Mouse (Mus musculus): ENCODE results near the gene Aldh4a1.
A peak's percentile ranks its signal among the peaks of the same experiment; 100 is the strongest.

Gene Aldh4a1

GRCm38 (mm10) chr4:139622373-139623282 lies at the start of gene Aldh4a1:
Gene Aldh4a1 (plus strand): TSS chr4:139622866.
- peak; percentile 99 for ATAC-seq (ENCODE audit: low TSS enrichment)

DNA sequence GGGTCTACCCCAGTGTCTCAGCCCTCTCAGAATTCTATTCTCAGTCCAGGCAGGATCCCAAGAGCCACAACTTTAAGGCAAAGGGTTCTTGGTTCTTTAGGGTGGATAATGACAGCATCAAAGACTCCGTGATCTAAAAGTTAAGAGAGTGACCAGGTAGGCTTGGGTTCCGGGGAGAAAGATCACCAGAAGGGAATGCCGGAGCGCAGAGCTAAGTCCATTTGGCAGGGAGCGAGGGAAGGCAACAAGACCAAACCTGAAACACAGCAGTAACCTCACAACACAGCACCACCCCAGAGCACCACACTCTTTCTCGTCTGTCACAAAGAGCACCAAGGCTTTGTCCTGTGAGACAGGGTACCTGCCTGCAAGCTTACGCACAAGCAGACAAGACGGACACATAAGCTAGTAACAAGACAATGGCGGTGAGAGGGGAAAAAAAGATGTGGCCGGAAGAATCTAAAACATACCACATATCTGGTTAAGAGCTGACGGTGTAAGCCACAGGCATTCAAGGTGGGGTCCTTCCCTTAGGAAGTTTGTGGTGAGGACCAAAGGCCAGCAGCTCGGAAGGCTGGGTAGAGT lies 49.6 kb upstream of the Aldh4a1 start:
- no peak for ATAC-seq (ENCODE audit: low TSS enrichment)

DNA sequence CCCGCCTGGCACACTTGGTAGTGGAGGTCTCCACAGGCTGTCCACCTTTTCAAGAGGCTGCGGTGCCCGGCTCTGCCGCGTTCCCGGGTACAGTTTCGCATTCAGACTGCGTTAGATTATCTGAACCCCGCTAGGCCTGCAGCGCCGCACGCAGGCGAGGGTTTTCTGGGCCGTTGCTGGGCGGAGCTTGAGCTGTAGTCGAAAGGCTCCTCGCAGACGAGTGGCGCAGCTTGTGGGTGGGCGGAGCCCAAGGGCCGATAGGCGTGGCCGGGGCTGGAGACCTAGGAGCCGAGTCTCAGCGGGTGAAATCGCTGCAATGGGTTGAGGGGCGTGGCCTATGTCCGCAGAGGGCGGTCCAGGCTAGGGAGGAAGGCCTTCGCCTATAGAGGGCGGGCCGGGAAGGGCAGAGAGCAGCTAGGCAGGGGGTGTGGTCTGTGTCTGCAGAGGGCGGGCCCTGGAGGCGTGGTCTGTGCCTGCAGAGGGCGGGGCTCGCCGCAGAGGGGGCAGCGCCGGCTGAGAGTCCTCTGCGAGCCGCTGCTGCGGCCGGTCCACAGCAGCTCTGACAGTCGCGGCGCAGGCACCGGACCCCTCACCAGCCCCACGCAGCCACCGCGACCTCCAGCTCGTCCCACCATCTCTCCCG lies 48.4 kb upstream of the Aldh4a1 start:
- peak; percentile 91 for ATAC-seq (ENCODE audit: low TSS enrichment)

DNA sequence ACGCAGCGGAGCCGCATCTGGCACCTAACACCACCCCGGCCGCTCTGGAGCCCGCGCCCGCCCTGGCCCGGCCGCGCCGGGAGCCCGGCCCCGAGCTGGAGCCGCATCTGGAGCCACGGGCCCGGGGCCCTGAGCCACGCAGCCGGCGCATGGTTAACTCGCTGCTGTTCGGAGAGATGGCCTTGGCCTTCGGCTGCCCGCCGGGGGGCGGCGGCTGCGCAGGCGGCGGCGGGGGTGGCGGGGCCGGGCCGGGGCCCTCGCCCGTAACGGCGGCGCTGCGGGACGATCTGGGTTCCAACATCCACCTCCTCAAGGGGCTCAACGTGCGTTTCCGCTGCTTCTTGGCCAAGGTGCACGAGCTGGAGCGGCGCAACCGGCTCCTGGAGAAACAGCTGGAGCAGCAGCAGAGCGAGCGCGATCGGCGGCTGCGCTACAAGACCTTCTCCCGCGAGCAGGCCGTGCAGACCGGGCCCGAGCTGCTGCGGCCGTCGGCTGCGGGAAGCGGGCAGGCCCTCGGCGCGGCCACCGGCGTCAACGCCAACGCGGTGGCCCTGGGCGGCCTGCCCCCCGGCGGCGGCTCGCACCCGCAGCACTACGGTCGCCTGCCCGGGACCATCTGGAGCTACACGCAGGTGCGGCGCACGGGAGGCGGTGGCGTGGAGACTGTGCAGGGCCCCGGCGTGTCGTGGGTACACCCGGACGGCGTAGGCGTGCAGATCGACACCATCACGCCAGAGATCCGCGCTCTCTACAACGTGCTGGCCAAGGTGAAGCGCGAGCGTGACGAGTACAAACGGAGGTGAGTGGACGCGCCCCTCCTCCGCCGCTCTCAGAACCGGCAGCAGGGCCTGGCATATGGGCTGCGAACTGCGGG lies 47.6 kb upstream of the Aldh4a1 start:
- 0 out of 2 replicates have a peak, but pooled peaks have one; percentile 8 for ATAC-seq (ENCODE audit: low TSS enrichment)

- ATAC-seq (ENCODE audit: low TSS enrichment): no peak
Measured at GRCm38 (mm10) chr4:139575673-139576003, 47.0 kb upstream of the Aldh4a1 start.

GRCm38 (mm10) chr4:139576251-139576880 lies 46.3 kb upstream of the Aldh4a1 start:
- ATAC-seq (ENCODE audit: low TSS enrichment): no peak

GRCm38 (mm10) chr4:139577006-139577405 lies 45.7 kb upstream of the Aldh4a1 start:
- ATAC-seq (ENCODE audit: low TSS enrichment): no peak

- ATAC-seq (ENCODE audit: low TSS enrichment): no peak
Measured at GRCm38 (mm10) chr4:139578389-139578788, 44.3 kb upstream of the Aldh4a1 start.

DNA sequence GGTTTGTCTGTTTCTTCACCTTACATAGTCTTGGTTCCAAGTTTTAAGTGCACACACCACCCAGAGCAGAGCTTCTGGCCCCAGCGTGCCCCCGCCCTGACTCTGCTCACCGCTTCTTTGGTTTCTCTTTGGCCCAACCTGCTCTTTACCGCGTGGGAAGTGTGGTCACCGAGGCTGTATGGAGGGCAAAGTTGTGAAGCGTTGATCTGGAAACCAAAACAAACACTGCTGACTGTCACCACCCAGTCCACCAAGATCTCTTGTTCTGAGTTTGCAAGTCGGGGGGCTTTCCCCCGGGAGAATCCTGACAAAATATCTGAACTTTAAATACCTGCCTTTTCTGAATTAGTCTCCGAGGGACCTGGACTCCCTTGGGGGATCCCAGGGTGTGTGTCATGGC lies 43.7 kb upstream of the Aldh4a1 start:
- no peak for ATAC-seq (ENCODE audit: low TSS enrichment)

DNA sequence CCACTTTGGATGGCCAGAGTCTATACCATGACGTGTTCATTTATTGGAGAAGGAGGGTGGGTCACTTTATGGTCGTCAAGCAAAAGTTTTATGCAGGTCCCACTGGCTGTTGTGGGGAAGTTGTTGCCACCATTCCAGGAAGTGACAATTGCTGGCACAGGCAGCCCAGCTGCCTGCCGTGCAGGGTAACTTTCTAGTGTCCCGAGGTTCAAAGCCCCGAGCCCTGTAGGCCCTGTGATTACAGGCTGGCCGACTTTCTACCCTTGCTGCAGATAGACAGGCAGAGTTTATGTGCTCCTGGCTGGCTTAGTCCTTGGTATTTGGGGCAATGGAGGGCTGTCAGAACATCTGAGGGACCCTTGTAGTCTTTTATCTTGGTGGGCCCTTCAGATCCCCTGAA lies 43.2 kb upstream of the Aldh4a1 start:
- no peak for ATAC-seq (ENCODE audit: low TSS enrichment)

- no peak for ATAC-seq (ENCODE audit: low TSS enrichment)
Measured at GRCm38 (mm10) chr4:139580663-139581336, 41.9 kb upstream of the Aldh4a1 start.

DNA sequence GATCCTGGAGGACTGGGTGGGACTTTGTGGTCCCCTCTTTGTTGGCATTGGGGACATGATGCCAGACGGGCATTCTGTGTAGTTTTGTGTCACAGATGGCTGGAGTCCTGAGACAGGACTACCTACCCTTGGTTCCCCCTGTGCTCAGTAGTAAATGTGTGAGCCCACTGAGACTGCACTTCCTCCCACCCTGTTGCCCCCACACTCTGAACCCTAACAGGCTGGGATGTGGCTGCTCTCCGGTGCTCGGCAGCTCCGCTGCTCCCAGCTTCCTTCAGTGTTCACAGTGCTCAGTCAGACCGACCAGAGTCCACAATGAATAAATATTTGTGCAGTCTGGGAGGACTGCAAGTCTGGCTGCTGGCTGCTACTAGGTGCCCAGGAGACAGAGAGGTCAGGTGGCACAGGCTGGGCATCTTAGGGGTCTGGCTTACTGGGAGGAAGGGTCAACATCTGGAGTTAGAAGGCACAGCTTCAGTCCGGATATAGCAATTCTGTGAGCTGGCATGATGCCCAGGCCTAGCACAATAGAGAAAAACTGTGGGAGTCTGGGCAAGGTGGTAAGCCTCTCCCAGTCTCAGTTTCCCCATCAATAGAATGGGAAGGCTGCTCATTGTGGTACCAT lies 41.1 kb upstream of the Aldh4a1 start:
- no peak for ATAC-seq (ENCODE audit: low TSS enrichment)

GRCm38 (mm10) chr4:139582346-139582745 lies 40.3 kb upstream of the Aldh4a1 start:
- ATAC-seq (ENCODE audit: low TSS enrichment): no peak

DNA sequence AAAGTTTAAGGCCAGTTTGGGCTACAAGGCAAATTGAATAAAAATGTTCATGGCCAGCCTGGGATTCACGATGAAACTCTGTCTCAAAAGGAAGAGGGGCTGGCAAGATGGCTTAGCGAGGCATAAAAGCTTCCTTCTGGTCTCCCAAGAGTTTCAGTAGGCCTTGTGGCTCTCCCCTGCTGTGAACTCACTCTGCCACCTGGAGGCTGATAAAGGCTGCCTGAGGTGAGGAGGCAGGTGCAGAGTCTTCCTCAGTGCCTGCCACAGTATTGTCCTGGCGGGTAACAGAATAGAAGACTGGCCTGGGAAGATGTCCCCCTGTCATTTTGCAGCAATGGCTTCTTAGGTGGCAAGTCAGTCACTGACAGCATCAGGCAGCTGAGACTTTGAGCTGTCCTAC lies 39.8 kb upstream of the Aldh4a1 start:
- no peak for ATAC-seq (ENCODE audit: low TSS enrichment)

DNA sequence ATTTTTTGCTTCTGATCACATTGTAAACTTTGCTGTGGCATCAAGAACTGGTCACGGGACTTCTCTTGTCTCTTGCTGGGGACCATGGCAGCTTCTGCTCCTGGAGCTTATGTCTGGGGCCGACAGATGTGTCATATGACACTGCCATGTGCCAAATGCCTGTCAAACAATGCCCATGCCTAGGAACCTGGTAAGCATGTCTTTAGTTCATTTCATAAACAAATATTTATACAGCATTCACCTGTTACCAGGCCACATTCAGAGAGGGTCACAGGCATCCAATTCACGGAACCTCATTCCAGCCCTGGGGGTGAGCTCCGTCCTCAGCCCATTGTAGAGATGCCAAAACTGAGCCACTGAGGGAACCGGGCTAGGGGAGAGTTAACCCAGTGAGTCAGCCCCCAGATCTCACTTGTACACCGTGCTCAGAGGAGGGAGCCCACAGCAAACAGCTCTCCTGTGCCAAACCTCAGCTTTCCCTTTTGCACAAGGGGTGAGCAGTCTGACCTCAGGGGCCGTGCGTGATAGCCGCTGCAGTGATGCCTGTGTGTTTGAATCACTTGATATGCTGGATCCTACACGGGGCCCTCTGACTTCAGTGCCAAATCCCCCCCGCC lies 38.9 kb upstream of the Aldh4a1 start:
- no peak for ATAC-seq (ENCODE audit: low TSS enrichment)

DNA sequence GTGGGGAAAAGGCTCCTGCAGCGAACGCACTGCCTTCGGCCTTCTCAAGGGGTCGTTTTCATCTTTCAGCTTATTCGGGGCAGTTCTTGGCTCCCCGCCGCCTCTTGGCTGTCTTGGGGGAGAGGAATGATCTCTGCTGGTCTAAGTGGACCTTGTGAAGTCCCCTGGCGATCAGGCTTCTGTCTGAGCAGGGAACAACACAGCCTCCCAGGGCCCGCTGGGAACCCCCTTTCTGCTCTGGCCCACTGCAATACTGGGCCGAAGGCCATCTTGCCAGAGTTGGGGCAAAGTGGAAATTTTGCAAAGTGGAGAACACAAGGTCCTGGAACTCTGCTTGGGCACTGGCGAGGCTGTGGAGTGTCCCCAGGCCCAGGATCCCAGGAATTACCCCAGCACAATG lies 38.0 kb upstream of the Aldh4a1 start:
- ATAC-seq (ENCODE audit: low TSS enrichment): no peak

DNA sequence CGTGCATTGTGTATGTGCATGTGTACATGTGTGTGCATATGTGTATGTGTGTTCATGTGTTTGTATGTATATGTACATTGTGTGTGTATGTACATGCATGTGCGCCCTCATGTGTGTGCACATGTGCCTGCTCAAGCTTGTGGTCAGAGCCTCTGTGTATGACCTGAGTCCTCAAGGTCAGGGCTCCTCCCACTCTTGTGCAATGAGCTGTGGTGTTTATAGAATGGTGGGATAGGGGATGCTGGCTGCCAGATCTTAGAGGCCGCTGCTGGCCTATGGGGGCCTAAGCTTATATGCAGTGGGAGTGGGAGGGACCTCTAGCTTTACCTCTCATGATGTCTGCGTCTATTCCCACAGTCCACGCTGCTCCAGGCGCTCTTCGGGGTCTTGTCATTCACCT lies 37.0 kb upstream of the Aldh4a1 start:
- no peak for ATAC-seq (ENCODE audit: low TSS enrichment)

DNA sequence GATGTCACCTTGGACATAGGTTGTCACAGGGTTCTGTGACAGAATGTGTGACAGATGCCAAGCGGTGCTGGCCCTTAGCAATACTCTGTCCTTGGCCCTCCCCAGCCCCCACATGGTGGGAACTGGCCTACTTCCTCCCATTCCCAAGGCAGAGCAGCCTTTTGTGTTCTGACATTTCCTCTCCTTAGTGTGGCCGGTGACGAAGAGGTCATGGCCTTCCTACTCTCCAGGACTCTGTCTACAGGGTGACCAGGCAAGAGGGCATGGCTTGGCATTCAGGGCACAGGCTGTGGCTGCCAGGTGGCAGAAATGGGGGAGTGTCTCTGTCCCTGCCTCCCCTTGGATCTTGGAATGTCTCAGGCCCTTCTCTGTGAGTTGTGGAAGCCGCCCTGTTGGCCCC lies 35.3 kb upstream of the Aldh4a1 start:
- no peak for ATAC-seq (ENCODE audit: low TSS enrichment)

GRCm38 (mm10) chr4:139587773-139588172 lies 34.9 kb upstream of the Aldh4a1 start:
- no peak for ATAC-seq (ENCODE audit: low TSS enrichment)
